Mouse (Mus musculus) thymus, adult 2 months (tissue): Measurements from ENCODE around the gene Gm48552.

ENCODE experiments used
- CTCF ChIP-seq: fragments of 200-500 bp; IDR thresholded peaks from 2 replicates; pipeline ENCODE4 v1.5.1; 2012; ENCODE audit warnings: mild to moderate bottlenecking, control low read depth, low read length, moderate library complexity, borderline replicate concordance; ENCODE audit not compliant: control insufficient read depth, poor library complexity, insufficient read depth; ENCODE audit errors: extremely low read depth
- POLR2A ChIP-seq: fragments of 200-500 bp; IDR thresholded peaks from 2 replicates; pipeline ENCODE4 v1.6.1; 2012; ENCODE audit warnings: mild to moderate bottlenecking, low read length, control low read depth, moderate library complexity; ENCODE audit not compliant: control insufficient read depth, poor library complexity, insufficient read depth; ENCODE audit errors: extremely low read depth

DNA sequence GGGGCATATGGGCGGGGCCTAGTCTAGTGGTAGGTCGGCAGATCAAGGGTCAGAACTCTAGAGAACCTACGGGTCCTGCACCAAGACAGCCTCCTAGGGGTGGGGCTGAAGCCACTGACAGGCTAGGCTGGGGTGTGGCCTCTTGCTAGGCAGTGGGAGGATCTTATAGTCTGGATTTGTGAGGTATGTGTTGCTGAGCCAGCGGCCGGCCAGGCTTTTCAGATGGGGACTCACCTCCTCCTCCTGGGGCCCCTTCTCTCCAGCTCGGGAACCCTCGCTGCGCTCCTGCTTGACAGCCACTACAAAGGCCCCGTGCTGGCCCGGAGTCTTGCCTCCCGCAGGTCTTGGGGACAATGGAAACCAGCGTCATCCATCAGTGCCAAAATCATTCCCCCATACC, 39.7 kb upstream of the Gm48552 start:
- TF ChIP-seq POLR2A, result no peak
- TF ChIP-seq CTCF, result no peak
